Mouse (Mus musculus) frontal cortex, adult (tissue): ENCODE results near the gene Arhgef39.

Source experiments
- ATAC-seq: cut with Nextera tagmentation; 2 replicates; pipeline ENCODE4 v1.9.2; 2017; ENCODE audit warnings: mild to moderate bottlenecking, moderate library complexity, mixed read lengths; ENCODE audit not compliant: low TSS enrichment

Gene Arhgef39

DNA sequence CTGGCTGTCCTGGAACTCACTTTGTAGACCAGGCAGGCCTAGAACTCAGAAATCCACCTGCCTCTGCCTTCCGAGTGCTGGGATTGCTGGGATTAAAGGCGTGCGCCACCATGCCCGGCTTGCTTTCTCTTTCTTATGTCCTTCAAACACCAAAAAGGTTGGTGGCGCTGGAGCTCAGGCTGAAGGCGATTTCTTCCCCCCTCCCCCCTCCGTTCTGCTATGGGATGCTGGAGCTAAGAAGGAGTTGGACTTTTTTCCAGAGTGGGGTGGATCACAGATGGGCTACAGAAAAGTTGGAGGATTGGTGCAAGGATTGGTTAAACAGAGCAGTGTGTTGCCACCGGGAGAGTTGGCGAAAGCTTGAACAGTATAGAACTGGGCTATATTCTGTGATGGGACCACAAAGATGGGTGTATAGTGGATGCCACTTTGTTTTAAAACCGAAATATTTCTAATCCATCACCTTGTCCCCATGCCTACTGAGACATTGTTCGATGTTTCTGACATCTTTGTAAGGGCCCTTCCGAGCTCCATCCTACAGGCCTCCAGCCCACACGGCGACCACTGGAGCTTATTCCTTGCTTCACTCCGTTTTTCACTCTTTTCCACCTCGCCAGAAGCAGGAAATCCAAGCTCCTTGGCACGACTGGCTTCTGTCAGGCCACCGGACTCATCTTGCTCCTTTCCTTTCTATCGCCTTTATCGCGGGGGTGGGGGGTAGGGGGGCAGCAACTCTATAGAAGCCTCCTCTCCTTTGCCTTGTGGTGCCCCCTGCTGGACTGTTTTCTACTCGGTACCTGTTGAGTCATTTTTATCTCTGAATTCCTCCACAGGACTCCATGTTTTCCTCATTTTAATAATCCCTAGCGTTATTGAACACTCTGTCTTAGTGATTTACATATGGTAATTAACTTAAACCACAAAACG is 20.3 kb downstream of the Arhgef39 start:
- ATAC-seq = no peak

DNA sequence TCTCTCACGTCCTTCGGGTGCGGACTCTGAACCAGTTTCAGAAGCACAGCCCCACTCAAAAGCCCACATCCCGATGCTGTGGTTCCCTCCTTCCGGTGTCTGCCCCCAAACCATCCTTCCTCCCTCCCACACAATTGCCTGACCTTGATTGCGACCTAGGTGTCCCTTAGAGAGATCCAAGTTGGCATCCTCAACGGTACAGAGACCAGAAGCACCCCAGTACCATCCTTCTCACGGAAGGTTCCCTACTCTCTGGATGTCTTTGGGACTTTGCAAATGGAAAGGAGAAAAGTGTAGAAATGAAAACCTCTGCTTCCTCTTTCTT is 21.0 kb downstream of the Arhgef39 start:
- no peak for ATAC-seq

DNA sequence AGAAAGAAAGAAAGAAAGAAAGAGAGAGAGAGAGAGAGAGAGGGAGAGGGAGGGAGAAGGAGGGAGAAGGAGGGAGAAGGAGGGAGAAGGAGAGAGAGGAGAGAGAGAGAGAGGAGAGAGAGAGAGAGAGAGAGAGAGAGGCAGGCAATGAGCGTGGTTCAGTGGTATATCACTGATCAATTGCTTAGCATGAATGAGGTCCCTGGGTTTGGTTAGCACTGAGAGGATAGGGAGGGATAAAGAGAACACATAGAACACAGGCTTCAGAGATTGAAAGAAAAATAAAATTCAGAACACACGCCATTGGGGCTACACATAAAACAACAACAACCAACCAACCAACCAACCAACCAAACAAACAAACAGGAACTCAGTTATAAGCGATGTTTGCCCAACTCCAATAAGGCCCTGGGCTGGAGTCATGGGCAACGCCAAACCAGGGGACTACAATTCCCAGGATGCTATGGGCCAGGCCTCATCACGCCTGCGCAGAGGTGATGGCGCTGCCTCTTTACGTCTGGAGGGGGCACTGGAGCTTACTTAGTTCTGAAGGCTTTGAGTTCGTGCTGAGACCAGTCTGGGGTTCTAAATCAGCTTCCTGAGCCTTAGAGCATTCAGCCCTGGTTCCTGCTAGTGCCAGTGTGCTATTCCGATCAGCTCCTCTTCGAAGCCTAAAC is 21.5 kb downstream of the Arhgef39 start:
- ATAC-seq = peak; percentile 98

- ATAC-seq = no peak
Observed at GRCm38 (mm10) chr4:43476604-43477003, 22.9 kb downstream of the Arhgef39 start.

DNA sequence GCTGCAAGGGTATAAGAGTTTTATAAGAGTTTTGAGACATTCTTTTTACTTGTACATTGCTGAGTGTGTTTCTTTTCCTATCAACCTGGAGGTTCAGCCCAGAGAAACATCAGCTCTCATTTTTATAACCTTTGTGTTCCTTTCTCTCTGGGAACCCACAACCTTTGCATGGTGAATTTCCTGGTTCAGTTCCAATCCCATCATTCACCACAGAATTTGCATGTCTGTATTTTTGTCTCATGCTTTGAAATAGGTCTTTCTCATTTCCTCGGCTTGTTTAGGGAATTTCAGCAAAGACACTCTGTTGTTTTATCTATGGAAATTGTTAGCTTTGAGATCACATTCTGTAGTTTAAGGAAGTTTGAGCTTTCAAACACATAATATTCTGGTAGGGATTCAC is 25.9 kb downstream of the Arhgef39 start:
- ATAC-seq = no peak

DNA sequence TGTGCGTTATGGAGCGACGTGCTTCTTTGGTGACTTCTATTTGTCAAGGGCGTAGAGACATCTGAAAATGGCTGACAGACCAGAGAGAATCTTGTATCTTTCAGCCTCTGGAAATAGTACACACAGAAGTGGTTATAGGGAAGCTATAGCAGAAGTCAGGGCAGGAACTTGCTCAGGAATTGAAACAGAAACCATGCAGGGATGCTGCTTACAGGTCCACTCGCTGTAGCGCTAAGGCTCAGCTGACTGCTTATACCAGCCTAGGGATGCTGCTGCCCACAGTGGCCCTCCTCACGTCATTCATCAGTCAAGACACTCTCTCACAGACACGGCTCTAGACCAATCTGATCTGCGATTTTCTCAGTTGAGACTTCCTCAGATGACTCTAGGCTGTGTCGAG is 29.2 kb downstream of the Arhgef39 start:
- ATAC-seq = no peak

GRCm38 (mm10) chr4:43466872-43467271 is 32.6 kb downstream of the Arhgef39 start:
- no peak for ATAC-seq

DNA sequence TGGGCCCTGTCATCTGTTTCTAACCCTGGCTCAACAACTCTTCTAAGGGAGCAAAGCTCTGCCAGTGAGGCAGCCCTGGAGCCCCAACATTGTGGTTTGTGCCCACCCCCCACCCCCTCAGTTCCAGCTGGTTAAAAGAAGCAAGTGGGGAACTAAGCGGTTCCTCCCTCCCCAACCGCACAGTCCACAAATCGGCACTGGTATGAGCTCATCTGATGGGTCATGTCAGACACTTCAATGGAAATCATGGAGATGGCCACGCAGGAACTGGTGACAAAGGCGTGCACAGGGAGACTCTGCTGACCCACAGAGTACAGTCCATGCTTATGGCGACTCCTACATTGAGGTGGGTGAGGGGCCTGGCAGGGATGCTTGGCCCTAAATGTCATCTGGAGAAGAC is 33.6 kb downstream of the Arhgef39 start:
- no peak for ATAC-seq

DNA sequence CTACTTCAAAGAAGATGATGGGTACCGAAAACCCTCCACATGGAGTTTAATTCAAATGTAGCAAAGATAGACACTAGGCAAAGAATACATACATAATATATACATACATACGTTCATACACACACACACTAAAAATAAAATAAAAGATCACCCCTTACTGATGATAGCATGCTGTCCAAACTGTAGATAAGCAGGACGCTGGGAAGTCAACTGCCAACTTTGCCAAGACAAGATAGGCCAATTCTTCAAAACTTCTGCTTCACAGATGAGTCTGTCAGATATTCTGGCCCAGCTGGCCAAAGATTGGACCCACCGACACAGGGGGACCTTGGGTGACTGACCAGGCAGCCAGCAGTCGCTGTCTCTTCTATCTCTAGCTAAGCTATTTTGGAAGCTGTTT is 36.4 kb downstream of the Arhgef39 start:
- ATAC-seq = no peak

- no peak for ATAC-seq
Observed at GRCm38 (mm10) chr4:43457124-43457523, 42.4 kb downstream of the Arhgef39 start.

DNA sequence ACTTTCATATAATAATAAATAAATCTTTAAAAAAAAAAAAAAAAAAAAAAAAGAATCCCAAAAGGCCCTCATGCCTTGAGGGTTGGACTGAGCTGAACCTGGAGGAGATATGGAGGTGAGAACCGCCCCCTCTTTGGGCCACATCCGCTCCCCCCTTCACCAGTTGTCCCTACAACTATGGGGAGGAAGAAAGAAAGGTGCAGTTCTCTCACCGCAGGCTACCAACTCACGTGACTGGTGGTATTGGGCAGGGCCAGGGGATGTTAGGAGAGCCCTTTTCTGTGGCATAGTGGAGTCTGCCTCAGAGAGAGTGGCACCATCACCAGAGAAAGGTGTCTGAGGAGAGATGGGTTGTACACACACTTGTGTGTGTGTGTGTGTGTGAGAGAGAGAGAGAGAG is 43.0 kb downstream of the Arhgef39 start:
- ATAC-seq = no peak

DNA sequence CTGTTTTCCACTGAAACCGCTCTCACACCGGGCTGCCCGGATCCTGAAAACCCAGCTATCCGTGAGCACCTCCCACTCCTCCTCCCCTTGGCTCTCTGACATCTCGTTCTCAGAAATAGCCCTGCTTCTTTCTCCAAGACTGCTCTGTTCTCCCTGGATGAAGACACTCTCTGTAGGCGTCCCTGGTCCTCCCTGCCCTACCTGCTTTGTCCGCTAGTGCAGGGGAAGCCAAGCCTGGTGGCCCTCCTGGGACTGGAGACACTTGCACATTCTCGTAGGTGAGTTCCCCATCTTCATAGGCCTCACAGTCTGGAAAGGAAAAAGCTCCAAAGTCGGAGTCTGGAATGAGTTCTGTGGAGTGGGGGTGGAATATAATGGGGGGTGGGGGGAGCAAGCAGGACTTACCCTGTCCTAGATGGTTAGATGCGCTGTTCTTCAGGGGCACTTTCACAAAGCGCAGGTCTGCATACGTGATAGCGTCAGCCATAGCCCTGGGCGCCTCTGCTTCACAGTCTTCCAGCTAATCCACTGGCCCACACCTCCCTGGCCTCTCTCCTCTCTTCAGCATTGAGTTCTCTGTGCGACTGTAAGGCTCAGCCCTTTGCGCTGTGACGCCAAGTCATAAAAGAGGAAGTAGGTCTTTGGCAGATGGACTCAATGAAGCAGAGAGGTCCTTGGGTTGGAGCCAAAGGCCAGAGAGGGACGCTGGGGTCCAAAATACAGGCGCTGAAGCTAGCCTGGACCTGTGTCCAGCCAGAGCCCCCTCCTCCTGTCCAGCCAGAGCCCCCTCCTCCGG is 45.3 kb downstream of the Arhgef39 start, which contains the start of gene Cd72:
Gene Cd72 (minus strand): TSS at position 588 of the 796 bp plus-strand sequence.
- ATAC-seq = peak; percentile 72

- no peak for ATAC-seq
Observed at GRCm38 (mm10) chr4:43453413-43453812, 46.1 kb downstream of the Arhgef39 start.

- ATAC-seq = no peak
Observed at GRCm38 (mm10) chr4:43452315-43452714, 47.2 kb downstream of the Arhgef39 start.

DNA sequence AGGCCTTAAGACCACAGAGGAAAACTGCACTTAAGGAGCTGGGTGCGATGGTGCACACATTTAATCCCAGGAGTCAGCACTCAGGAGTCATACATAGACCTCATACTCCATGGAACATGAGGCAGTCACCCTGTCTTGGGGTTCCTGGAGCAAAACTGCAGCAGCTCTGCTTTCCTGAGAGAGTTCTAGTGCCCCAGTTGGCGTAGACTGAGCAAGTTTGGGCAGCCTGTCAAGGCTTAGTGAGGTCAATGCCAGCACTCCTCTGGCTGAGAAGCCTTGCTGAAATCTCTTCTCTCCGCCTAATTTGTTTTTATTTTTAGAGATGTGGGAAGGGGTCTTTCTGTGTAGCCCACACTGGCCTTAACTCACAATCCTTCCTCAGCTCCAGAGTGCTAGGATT is 50.9 kb downstream of the Arhgef39 start:
- no peak for ATAC-seq

DNA sequence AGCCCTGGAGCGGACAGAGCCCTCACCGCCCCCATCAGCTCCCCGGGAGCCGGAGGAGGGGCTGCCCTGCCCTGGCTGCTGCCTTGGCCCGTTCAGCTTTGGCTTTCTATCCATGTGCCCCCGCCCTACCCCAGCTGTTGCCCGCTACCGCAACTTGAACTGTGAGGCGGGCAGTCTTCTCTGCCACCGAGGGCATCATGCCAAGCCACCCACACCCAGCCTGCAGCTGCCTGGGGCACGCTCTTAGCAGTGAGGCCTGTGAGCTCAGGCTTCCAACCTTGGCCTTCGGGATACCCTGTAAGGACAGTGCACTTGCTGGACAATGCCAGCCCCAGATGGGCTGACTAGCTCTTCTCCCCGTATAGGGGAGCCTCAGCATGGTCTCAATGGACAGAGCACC is 52.2 kb downstream of the Arhgef39 start:
- ATAC-seq = no peak
